Mouse (Mus musculus): Measurements from ENCODE around the gene Tmem208.
"Not testable (repeated sequence)": the region's sequence is repeated elsewhere in the genome, so short reads cannot be mapped to it uniquely, and the experiment has no call there.

- TF ChIP-seq CTCF (IDR thresholded peaks at IDR 0.05): peak; percentile 35
- TF ChIP-seq EP300 (IDR thresholded peaks at IDR 0.05): not testable (repeated sequence)
These were observed 34.4 kb upstream of the Tmem208 start for GRCm38 (mm10) chr8:105291802-105292201.
